Mouse (Mus musculus): ENCODE data around the gene Zfp954. TPM values are rescaled to one million over a fixed set of nuclear protein-coding genes. Genes with fewer than 3 reads are reported as not detected.

The Zfp954 gene
- 9.6 TPM for polyA plus RNA-seq (2014; fragmentation: Illumina TruSeq; extraction: RNeasy Lipid Tissue Mini Kit (QIAGEN cat#74804); ENCODE audit: low read depth, low replicate concordance)

DNA sequence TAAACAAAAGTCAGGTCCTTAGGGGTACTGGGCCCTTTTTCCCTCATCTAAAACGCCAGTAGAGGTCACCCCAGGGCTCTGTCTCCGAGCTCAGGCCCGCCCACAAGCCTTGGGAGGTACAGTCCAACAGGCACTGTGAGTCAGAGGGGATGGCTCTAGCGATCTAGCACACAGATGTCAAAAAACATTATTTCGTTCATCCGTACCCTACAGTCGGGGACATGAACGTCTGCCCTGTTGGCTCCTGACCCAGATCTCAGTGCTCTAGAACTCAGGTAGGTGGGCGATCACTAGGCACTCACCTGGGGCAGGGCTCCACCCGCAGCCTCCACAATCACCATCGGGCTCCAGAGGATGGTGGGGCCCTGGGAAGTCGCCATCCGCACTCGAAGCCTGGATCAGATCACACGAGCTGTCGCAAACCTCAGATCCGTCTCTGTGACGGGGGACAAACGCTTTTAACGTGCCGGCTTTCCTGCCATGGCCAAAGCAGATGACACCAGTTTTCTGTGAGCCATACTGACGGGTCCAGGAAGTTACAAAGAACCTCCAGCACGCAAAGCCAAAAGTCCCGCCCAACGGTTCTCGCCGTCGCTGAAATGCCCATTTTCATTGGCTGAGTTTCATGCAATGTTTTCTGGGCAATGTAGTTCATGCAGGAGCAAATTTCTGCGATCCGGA is at the start of gene Zfp954:
Gene Zfp954, minus strand, starts transcription at position 568 of the 681 bp plus-strand sequence.

DNA sequence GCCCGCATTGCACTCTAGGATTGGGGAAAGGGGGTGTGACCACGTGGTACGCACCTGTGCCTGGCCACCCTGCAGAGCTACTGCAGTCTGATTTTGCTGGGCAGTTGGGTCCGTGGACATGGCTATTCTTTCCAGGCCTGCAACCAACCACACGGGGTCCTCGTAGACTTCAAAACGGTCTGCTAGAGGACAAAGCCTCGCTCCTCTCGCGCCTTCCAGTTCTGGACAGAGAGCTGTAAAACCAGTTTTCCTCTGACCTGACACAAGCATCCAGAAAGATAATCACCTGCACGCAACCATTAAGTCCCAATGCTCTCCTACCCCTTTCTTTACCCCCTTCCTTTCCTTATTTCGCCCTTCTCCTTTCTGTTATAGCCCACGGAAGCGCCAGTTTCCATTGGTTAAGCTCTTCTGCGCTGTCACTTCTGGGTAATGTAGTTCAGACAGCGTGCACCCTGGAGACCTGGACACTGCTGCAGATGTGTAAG is 15.1 kb upstream of the Zfp954 start, which contains the start of gene Zfp773:
Gene Zfp773, minus strand, starts transcription at position 377 of the 488 bp plus-strand sequence.

Other genes starting within 250 kb of the Zfp954 start
- gene Aurkc, start 126.2 kb downstream of the Zfp954 start, polyA plus RNA-seq (2014; fragmentation: Illumina TruSeq; extraction: RNeasy Lipid Tissue Mini Kit (QIAGEN cat#74804); ENCODE audit: low read depth, low replicate concordance): not detected
- gene Zfp773, start 15.3 kb upstream of the Zfp954 start, polyA plus RNA-seq (2014; fragmentation: Illumina TruSeq; extraction: RNeasy Lipid Tissue Mini Kit (QIAGEN cat#74804); ENCODE audit: low read depth, low replicate concordance): 2.7 TPM
- gene Zfp418, start 49.8 kb upstream of the Zfp954 start, polyA plus RNA-seq (2014; fragmentation: Illumina TruSeq; extraction: RNeasy Lipid Tissue Mini Kit (QIAGEN cat#74804); ENCODE audit: low read depth, low replicate concordance): 6.9 TPM
- gene Zfp772, start 88.5 kb upstream of the Zfp954 start, polyA plus RNA-seq (2014; fragmentation: Illumina TruSeq; extraction: RNeasy Lipid Tissue Mini Kit (QIAGEN cat#74804); ENCODE audit: low read depth, low replicate concordance): 11.0 TPM
- 11.0 TPM for gene Vmn2r29, start 125.8 kb upstream of the Zfp954 start, polyA plus RNA-seq (2014; fragmentation: Illumina TruSeq; extraction: RNeasy Lipid Tissue Mini Kit (QIAGEN cat#74804); ENCODE audit: low read depth, low replicate concordance)
- gene Gm45844, start 156.8 kb upstream of the Zfp954 start, polyA plus RNA-seq (2014; fragmentation: Illumina TruSeq; extraction: RNeasy Lipid Tissue Mini Kit (QIAGEN cat#74804); ENCODE audit: low read depth, low replicate concordance): 11.6 TPM
- 124 TPM for gene Clcn4, start 179.4 kb upstream of the Zfp954 start, polyA plus RNA-seq (2014; fragmentation: Illumina TruSeq; extraction: RNeasy Lipid Tissue Mini Kit (QIAGEN cat#74804); ENCODE audit: low read depth, low replicate concordance)
- not detected for gene Vmn2r30, start 216.1 kb upstream of the Zfp954 start, polyA plus RNA-seq (2014; fragmentation: Illumina TruSeq; extraction: RNeasy Lipid Tissue Mini Kit (QIAGEN cat#74804); ENCODE audit: low read depth, low replicate concordance)